Mouse (Mus musculus) testis, adult 2 months (tissue): ENCODE measurements around the gene Cd24a. TPM values are rescaled to one million over a fixed set of nuclear protein-coding genes. Genes with fewer than 3 reads are reported as not detected.

Source experiments
- H3K27ac ChIP-seq: fragments of 200-500 bp; 2 replicates; pipeline ENCODE4 v1.5.1; 2012; ENCODE audit warnings: low read depth, low read length; ENCODE audit not compliant: control insufficient read depth, insufficient read depth
- H3K27me3 ChIP-seq: fragments of 200-500 bp; 2 replicates; pipeline ENCODE4 v1.6.1; 2012; ENCODE audit warnings: mild to moderate bottlenecking, low read length, moderate library complexity; ENCODE audit not compliant: control insufficient read depth, insufficient read depth
- H3K36me3 ChIP-seq: fragments of 200-500 bp; 2 replicates; pipeline ENCODE4 v1.6.1; 2012; ENCODE audit warnings: mild to moderate bottlenecking, low read length; ENCODE audit not compliant: control insufficient read depth, insufficient read depth
- H3K4me1 ChIP-seq: fragments of 200-500 bp; 2 replicates; pipeline ENCODE4 v1.6.1; 2012; ENCODE audit warnings: low read length; ENCODE audit not compliant: control insufficient read depth, insufficient read depth
- H3K4me3 ChIP-seq: fragments of 200-500 bp; 2 replicates; pipeline ENCODE4 v1.5.1; 2012; ENCODE audit warnings: low read depth, mild to moderate bottlenecking, low read length, moderate library complexity, mixed read lengths; ENCODE audit not compliant: control insufficient read depth
- CTCF ChIP-seq: fragments of 200-500 bp; IDR thresholded peaks from 2 replicates; pipeline ENCODE4 v1.5.1; 2012; ENCODE audit warnings: low read depth, mild to moderate bottlenecking, inconsistent platforms, low read length, moderate library complexity; ENCODE audit not compliant: control insufficient read depth, insufficient read depth, insufficient replicate concordance
- POLR2A ChIP-seq: fragments of 200-500 bp; IDR thresholded peaks from 2 replicates; pipeline ENCODE4 v1.6.1; 2012; ENCODE audit warnings: low read depth, mild to moderate bottlenecking, inconsistent platforms, low read length, moderate library complexity; ENCODE audit not compliant: control insufficient read depth
- polyA plus RNA-seq: library from polyadenylated mRNA; depleted of rRNA; stranded (reverse); fragments of >200 nt; gene quantifications from 2 replicates; pipeline ENCODE4 v1.2.3, GENCODE M21; 2012; rRNA removed

Cd24a gene
- polyA plus RNA-seq, 1 experiment: 3.9 TPM

DNA sequence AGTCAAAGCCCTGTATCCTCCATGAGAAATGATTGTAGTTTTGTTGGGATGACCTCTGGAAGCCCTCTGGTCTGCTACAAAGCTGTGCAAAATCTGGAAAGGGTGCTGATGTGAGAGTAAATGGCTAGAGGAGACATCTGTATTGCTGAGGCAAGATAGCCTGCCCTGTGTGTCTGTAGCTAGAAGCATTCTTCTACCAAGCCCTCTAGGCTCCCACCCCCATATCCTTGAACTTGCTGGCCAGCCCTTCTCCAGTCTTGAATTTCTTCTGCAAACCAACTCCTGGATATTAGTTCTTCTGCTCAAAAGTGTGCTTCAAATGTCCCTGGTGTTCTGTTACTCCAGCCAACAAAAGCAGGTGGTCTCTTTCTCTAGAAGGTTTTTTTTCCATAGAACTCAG is 51.8 kb downstream of the Cd24a start:
- Histone ChIP-seq H3K4me3 (no peak overlapping the region), H3K36me3 (no peaks in the 10 kb centered on the region), H3K27ac (no peak overlapping the region), H3K27me3 (no peaks in the 10 kb centered on the region), H3K4me1 (no peaks in the 10 kb centered on the region)
- TF ChIP-seq CTCF (no peak), POLR2A (no peak)

DNA sequence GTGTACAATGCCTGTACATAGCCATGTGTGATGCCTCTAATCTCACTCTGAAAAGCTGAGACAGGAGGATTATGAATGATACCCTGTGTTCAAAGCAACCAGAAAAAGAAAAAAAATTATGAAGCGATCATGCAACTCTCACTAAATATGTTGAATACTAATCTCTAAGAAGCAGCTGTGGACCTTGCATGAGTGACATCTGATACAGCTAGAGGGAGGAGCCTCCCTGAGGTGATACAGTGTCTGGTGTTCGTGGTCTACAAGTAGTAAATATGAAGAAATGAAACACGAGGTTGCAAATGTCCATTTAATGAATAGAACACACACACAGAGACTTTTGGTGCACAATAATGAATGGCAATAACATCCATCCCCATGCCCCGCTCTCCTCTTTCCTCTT is 52.5 kb downstream of the Cd24a start:
- TF ChIP-seq POLR2A (no peak), CTCF (no peak)

DNA sequence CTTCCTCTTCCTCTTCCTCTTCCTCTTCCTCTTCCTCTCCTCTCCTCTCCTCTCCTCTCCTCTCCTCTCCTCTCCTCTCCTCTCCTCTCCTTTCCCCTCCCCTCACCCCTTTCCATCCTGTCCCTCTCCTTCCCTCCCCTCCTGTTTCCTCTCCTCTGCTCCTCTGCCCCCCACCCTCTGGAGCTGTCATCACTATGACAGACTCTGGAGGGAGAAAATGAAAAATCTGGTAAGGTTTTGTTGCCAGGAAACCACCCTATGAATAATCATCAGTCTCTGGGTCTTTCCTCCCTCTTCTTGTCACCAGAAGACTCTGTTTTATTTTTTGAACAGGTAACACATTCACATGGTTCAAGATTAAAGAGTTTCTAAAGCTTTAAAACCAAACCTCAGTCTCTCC is 53.0 kb downstream of the Cd24a start:
- TF ChIP-seq CTCF (no peak), POLR2A (no peak)
- H3K27me3 ChIP-seq: no peaks in the 10 kb centered on the region
- no peaks in the 10 kb centered on the region for H3K4me1 ChIP-seq
- H3K27ac ChIP-seq: no peak overlapping the region
- no peak overlapping the region for H3K4me3 ChIP-seq
- no peaks in the 10 kb centered on the region for H3K36me3 ChIP-seq

More for the DNA sequence above, 52.5 kb downstream of the Cd24a start:
- Histone ChIP-seq H3K27me3 (no peaks in the 10 kb centered on the region), H3K4me1 (no peaks in the 10 kb centered on the region), H3K27ac (no peak overlapping the region), H3K36me3 (no peaks in the 10 kb centered on the region), H3K4me3 (no peak overlapping the region)

DNA sequence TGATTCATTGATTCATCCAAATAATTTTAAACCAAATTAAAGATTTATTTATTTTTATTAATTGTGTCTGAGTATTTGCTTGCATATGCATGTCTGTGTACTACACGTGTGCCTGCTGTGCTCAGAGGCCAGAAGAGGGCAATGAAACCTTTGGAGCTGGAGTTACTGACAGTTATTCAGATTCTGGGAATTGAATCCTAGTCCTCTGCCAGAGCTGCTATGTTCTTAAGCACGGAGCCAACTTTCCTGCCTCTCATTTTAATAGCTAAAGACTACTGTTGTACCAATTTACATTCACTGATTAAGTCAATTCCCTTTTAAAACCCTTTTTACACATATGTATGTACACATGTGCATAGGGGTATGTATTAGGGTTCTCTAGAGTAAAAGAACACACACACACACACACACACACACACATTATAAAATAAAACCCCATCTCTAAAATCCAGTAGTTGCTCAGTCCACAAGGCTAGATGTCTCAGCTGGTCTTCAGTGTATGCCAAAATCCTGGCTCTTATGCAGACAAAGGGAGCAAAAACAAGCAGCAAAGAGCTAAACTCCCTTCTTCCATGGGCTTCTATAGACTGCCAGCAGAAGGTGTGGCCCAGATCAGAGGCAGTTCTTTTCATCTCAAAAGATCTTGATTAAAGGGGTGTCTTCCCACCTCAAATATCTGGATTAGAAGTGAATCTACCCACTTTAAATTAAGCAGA is 53.7 kb downstream of the Cd24a start:
- Histone ChIP-seq H3K36me3 (no peaks in the 10 kb centered on the region), H3K4me3 (no peak overlapping the region), H3K27ac (no peak overlapping the region), H3K4me1 (no peaks in the 10 kb centered on the region), H3K27me3 (no peaks in the 10 kb centered on the region)
- TF ChIP-seq CTCF (no peak), POLR2A (no peak)

DNA sequence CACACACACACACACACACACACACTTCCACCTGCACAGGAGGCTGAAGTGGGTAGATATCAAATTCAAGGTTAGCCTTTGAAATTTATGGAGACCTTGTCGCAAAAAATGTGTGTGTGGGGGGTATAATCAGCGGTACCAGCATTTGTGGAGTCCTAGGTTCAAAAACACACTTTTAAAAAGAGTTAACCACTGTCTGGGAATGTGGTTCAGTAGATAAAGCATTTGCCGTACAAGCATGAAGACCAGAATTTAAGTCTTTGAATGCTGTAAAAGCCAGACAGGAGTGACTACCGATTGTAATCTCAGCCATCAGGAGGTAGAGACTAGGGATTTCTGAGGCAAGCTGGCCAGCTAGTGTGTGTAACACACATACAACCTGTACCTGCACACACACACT is 55.0 kb downstream of the Cd24a start:
- no peaks in the 10 kb centered on the region for H3K4me1 ChIP-seq
- H3K36me3 ChIP-seq: no peaks in the 10 kb centered on the region
- TF ChIP-seq CTCF (no peak), POLR2A (no peak)
- no peaks in the 10 kb centered on the region for H3K27me3 ChIP-seq
- no peak overlapping the region for H3K4me3 ChIP-seq
- no peak overlapping the region for H3K27ac ChIP-seq

Other genes with a start within 250 kb of the Cd24a start
- gene Bend3, start 99.5 kb upstream of the Cd24a start, polyA plus RNA-seq: 3.9 and 4.4 TPM in 2 replicates
- gene Gm9803, start 54.2 kb upstream of the Cd24a start, polyA plus RNA-seq: 258 and 271 TPM in 2 replicates
- 6.9 and 10.0 TPM in 2 replicates for gene 1700021F05Rik, start 37.3 kb upstream of the Cd24a start, polyA plus RNA-seq